Mouse (Mus musculus) layer of hippocampus, adult 6 months (tissue): Measurements from ENCODE around the gene Cd300lf. TPM values are rescaled to one million over a fixed set of nuclear protein-coding genes. Genes with fewer than 3 reads are reported as not detected.

Experiments
- long read RNA-seq, 2 experiments: library from polyadenylated mRNA; unstranded; transcript quantifications; one replicate each; pipeline ENCODE4 v2.0.0; 2019 to 2020
- polyA plus RNA-seq: library from polyadenylated mRNA; unstranded; fragments of <200 nt; fragmentation: Nextera tagmentation; gene quantifications from 2 replicates; pipeline ENCODE4 v1.2.3, GENCODE M21; 2021

The Cd300lf gene
- polyA plus RNA-seq, result 0.11 TPM in 1 of 2 replicates, not detected in the other
- long read RNA-seq, experiment 1, result 0 reads
- long read RNA-seq, experiment 2, partial matches to known transcripts, result 0 of 1 reads
- long read RNA-seq, experiment 2, other reads (novel, unspliced or antisense), result 1 of 1 reads

DNA sequence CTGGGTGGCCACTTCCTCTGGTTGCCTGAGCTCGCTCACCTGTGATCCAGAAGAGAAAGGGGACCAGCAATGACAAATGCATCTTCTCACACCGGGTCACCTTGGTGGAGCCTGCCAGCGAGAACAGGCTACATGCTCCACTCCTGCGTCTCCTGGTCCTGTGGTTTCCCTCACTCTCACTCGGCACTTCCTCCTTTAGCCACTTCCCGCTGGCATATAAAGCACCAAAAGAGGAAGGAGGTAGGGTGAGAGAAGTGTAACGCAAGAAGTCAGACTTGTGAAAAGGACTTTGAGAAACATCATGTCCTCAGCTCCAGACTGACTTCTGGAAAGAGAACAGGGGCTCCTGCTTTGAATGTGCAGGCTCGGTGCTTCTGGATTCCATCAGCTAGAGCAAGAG lies at the start of gene Cd300lf:
Cd300lf (minus strand) TSS at position 193 of the 400 bp plus-strand sequence.

DNA sequence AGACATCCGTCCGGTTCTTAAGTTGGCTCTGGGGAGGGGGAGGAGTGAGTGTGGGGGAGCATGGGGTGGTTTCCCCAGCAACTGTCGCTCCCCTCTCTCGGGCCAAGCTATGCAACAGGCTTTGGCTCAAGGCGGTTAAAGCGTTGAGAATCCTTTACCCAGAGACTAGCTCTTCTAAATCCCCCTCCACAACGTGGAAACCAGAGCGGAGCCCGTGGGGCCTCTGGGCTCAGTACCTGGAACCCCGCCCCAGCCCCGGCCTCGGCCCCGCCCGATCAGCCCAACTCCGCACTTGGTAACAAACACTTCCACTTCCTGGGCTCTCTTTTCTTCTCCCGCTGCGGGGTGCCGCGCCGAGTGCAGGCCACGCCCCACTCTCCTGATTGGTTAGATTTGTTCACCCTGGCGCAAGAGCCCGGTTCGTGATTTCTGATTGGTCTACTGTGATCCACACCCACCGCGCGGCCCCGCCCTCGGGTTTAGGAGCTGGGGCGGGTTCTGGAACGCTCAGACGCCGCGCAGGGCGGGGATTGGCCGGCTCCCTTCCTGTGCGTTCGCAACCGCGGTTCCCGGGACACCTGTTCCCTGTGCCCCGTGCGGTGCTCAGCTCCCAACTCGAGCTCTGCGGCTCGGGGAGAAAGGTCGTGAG lies 29.2 kb upstream of the Cd300lf start, which contains the start of gene Slc9a3r1:
Slc9a3r1 (plus strand) TSS at position 510 of the 649 bp plus-strand sequence.

DNA sequence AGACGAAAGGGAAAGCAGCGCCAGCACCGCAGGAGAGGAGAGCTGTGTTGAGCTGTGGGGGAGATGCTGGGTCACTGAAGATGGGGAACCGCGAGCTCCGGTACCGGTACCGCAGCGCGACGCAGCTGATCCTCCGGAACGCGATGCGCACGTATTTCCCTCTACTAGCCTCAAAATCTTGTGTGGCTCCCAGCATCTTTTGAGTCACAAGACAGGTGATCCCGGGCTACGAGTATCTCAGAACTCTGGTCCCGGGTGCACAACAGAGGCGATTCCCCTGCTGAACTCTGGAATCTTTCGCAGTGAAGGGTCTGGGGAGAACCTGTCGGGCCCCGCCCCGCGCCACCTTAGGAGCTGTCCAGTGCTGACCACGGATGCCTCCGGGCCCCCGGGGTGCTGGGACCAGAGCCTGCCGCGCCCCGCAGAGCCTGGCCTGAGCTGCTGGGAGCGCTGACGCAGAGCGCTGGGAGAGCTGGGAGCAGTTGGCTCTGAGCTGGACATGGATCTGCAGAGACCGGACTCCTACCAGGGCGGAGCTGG lies 42.4 kb downstream of the Cd300lf start, which contains the start of gene Rab37:
Rab37 (plus strand) TSS at position 70 of the 540 bp plus-strand sequence.

Other genes starting within 250 kb of the Cd300lf start
- gene Cd300a, start 244.0 kb downstream of the Cd300lf start, polyA plus RNA-seq, result 0.95 and 1.2 TPM in 2 replicates
- gene Cd300lb, start 199.6 kb downstream of the Cd300lf start, polyA plus RNA-seq, result 0.05 TPM in 1 of 2 replicates, not detected in the other
- not detected in 2 replicates for gene Cd300c, start 164.8 kb downstream of the Cd300lf start, polyA plus RNA-seq
- gene Cd300ld, start 144.1 kb downstream of the Cd300lf start, polyA plus RNA-seq, result 0.05 TPM in 1 of 2 replicates, not detected in the other
- gene Cd300c2, start 132.1 kb downstream of the Cd300lf start, polyA plus RNA-seq, result 5.0 and 6.7 TPM in 2 replicates
- gene Cd300ld2, start 117.8 kb downstream of the Cd300lf start, polyA plus RNA-seq, result not detected in 2 replicates
- gene Cd300ld4, start 107.0 kb downstream of the Cd300lf start, polyA plus RNA-seq, result 0.82 and 2.2 TPM in 2 replicates
- 0.44 and 0.52 TPM in 2 replicates for gene Cd300ld5, start 96.2 kb downstream of the Cd300lf start, polyA plus RNA-seq
- gene Cd300ld3, start 85.6 kb downstream of the Cd300lf start, polyA plus RNA-seq, result 0.87 and 1.1 TPM in 2 replicates
- 0.06 TPM in 1 of 2 replicates, not detected in the other for gene Cd300e, start 71.8 kb downstream of the Cd300lf start, polyA plus RNA-seq
- gene Rab37, start 42.6 kb downstream of the Cd300lf start, polyA plus RNA-seq, result 1.3 and 1.6 TPM in 2 replicates
- gene Slc9a3r1, start 29.3 kb upstream of the Cd300lf start, polyA plus RNA-seq, result 23.9 and 27.7 TPM in 2 replicates
- gene Tmem104, start 53.5 kb upstream of the Cd300lf start, polyA plus RNA-seq, result 23.0 and 28.3 TPM in 2 replicates
- 40.7 and 42.7 TPM in 2 replicates for gene Nat9, start 53.9 kb upstream of the Cd300lf start, polyA plus RNA-seq
- 3.3 and 5.2 TPM in 2 replicates for gene Grin2c, start 133.3 kb upstream of the Cd300lf start, polyA plus RNA-seq
- gene Fdxr, start 143.1 kb upstream of the Cd300lf start, polyA plus RNA-seq, result 8.5 and 10.7 TPM in 2 replicates
- 1.7 and 1.9 TPM in 2 replicates for gene Fads6, start 163.7 kb upstream of the Cd300lf start, polyA plus RNA-seq
- 0.29 and 0.97 TPM in 2 replicates for gene Otop2, start 173.2 kb upstream of the Cd300lf start, polyA plus RNA-seq
- 0.41 and 0.46 TPM in 2 replicates for gene Ush1g, start 188.0 kb upstream of the Cd300lf start, polyA plus RNA-seq
- gene Otop3, start 200.7 kb upstream of the Cd300lf start, polyA plus RNA-seq, result 0.08 and 0.11 TPM in 2 replicates
- gene Hid1, start 233.8 kb upstream of the Cd300lf start, polyA plus RNA-seq, result 61.2 and 65.4 TPM in 2 replicates
- gene Cdr2l, start 247.9 kb upstream of the Cd300lf start, polyA plus RNA-seq, result 5.2 and 6.9 TPM in 2 replicates